Mouse (Mus musculus): ENCODE data around the gene Cfc1. TPM values are rescaled to one million over a fixed set of nuclear protein-coding genes. Genes with fewer than 3 reads are reported as not detected.

Cfc1 gene
- polyA plus RNA-seq, 1 experiment from 2014 or later: not detected

DNA sequence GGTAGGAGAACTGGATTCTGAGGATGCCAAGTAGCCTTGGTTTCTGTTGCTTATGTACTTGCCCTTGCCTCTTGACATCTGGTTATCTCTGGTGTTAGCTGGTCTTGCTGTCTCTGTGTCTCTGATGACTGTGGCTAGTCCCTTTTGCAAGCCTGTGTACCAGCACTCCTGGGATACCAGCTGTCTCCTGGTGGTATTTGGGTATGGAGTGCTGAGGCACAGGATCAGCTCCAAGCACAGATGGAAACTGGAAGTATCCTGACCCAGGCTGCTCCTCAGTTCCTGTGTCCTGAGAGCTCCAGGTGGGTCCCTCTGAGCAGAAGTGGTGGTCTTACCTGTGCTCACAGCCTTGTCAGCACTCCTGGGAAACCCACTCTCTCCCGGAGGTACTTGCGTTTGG is 32.7 kb downstream of the Cfc1 start:
- DNase-seq (ENCODE audit: low spot score) (no peak), ATAC-seq (no peak)
- Histone ChIP-seq H3K9me3 (ENCODE audit: low read length) (no peaks in the 10 kb centered on the region), H3K27ac (ENCODE audit: low read length) (no peak overlapping the region), H3K4me3 (ENCODE audit: low read depth, low read length) (no peak overlapping the region), H3K36me3 (ENCODE audit: insufficient read depth, low read length) (no peaks in the 10 kb centered on the region), H3K27me3 (replicated peaks; ENCODE audit: insufficient read depth, low read length) (no peaks in the 10 kb centered on the region), H3K4me1 (ENCODE audit: insufficient read depth, low read depth, low read length) (no peaks in the 10 kb centered on the region), H3K4me2 (replicated peaks; ENCODE audit: low read depth, low read length) (no peak overlapping the region), H3K9ac (replicated peaks; ENCODE audit: low read depth) (no peak overlapping the region)
- TF ChIP-seq CTCF (IDR thresholded peaks at IDR 0.05) (no peak), EP300 (IDR thresholded peaks at IDR 0.05) (no peak)
- WGBS: 93% methylated on average over 2 of the region's 2 CpGs

DNA sequence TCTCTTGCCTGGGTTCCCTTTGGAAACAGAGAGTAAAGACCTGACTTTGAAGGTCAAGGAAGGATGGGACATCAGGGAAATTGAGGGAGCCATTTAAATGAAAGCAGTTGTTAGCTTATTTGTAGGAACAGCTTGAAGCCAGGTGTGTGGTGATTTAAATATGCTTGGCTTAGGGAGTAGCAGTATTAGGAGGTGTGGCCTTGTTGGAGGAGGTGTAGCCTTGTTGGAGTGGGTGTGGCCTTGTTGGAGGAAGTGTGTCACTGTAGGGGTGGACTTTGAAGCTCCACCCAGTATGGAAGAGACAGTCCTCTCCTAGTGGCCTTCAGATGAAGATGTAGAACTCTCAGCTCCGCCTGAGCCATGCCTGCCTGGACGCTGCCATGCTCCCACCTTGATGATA is 34.4 kb downstream of the Cfc1 start:
- no peak overlapping the region for H3K4me3 ChIP-seq (ENCODE audit: low read depth, low read length)
- H3K9ac ChIP-seq (replicated peaks; ENCODE audit: low read depth): no peak overlapping the region
- no peaks in the 10 kb centered on the region for H3K4me1 ChIP-seq (ENCODE audit: insufficient read depth, low read depth, low read length)
- H3K9me3 ChIP-seq (ENCODE audit: low read length): no peaks in the 10 kb centered on the region
- H3K27me3 ChIP-seq (replicated peaks; ENCODE audit: insufficient read depth, low read length): no peaks in the 10 kb centered on the region
- WGBS: 90% methylated on average over 2 of the region's 2 CpGs
- H3K4me2 ChIP-seq (replicated peaks; ENCODE audit: low read depth, low read length): no peak overlapping the region
- ATAC-seq: no peak
- H3K36me3 ChIP-seq (ENCODE audit: insufficient read depth, low read length): no peaks in the 10 kb centered on the region
- no peak for DNase-seq (ENCODE audit: low spot score)
- TF ChIP-seq CTCF (IDR thresholded peaks at IDR 0.05): no peak
- no peak for TF ChIP-seq EP300 (IDR thresholded peaks at IDR 0.05)
- H3K27ac ChIP-seq (ENCODE audit: low read length): no peak overlapping the region

DNA sequence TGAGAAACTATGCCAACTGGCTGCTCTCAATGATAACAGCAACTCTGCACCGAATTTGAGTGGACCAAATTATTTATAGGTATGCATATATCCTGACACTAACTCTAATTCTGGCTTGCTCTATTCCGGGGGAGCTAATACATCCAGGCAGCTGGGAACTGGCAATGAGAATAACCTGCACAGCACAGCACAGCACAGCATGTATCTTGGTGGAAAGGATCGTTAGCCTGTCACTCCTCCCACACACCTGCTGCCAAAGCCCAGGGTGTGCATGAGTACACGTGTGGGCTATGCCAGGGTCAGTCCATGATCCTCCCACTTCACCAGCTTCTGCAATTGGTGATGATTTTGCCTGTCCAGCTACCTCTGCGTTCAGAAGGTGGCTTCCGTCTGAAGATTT is 36.0 kb downstream of the Cfc1 start:
- no peaks in the 10 kb centered on the region for H3K9me3 ChIP-seq (ENCODE audit: low read length)
- no peak overlapping the region for H3K4me2 ChIP-seq (replicated peaks; ENCODE audit: low read depth, low read length)
- no peaks in the 10 kb centered on the region for H3K4me1 ChIP-seq (ENCODE audit: insufficient read depth, low read depth, low read length)
- no peak for TF ChIP-seq EP300 (IDR thresholded peaks at IDR 0.05)
- TF ChIP-seq CTCF (IDR thresholded peaks at IDR 0.05): no peak
- H3K9ac ChIP-seq (replicated peaks; ENCODE audit: low read depth): no peak overlapping the region
- 77% methylated on average over 6 of the region's 6 CpGs for WGBS
- no peak for ATAC-seq
- H3K36me3 ChIP-seq (ENCODE audit: insufficient read depth, low read length): no peaks in the 10 kb centered on the region
- H3K4me3 ChIP-seq (ENCODE audit: low read depth, low read length): no peak overlapping the region
- H3K27me3 ChIP-seq (replicated peaks; ENCODE audit: insufficient read depth, low read length): no peaks in the 10 kb centered on the region
- H3K27ac ChIP-seq (ENCODE audit: low read length): no peak overlapping the region
- DNase-seq (ENCODE audit: low spot score): no peak

DNA sequence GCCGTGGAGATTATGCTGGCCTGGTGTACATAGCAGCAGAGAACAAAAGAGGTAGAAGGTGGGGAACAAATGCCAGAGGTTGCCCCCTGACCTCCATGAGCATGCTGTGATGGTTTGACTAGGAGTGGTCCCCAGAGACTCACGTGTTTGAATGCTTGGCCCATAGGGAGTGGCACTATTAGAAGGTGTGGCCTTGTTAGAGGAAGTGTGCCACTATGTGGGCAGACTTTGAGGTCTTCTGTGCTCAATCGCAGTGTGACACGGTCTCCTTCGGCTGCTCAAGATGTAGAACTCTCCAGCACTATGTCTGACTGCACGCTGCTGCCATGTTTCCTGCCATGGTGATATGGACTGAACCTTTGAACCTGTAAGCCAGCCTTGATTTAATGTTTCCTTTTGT is 37.8 kb downstream of the Cfc1 start:
- no peak overlapping the region for H3K4me3 ChIP-seq (ENCODE audit: low read depth, low read length)
- no peak for ATAC-seq

DNA sequence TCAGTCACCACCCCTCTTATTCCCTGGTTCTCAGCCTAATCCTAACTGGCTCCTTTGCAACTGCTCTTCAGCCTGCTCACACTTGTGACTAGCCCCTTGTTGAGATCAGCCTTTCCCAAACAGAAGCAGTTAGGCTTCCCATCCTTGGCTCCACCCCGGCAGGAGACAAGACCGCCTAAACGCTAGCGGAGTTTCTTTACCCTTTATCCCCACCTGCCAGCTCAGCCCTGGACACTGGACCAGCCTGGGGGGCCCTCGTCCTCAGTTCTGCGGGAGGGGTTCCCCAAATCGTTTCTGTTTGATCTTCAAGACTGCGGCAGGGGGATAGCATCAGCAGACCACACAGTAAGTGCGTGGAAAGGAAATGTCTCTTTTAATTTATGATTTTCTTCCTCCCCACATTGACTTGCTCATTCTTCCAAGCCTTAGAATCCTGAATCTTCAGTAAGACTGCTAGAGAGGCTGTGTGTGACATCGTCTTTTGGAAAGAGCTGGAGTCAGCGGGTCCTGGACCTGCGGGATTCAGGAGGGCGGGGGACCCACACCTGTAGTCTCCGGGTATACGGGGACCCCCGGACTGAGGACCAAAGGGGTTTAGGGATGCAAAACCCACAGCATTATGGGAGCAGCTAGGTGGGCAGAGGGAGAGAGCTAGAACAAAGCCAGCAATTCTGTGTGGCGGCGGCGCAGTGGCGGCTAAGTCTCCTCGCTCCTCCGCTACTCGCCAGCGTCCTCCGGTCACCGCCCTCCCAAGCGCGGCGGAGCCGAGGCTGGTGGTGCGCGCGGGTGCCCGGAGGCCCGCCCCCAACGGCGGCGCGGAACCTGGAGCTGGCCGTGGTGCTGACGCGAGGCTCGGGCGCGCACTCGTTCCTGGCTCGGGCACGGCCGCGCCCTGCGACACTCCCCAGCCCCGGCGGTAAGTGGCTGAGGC is 43.7 kb downstream of the Cfc1 start, which contains the start of gene Amer3:
Gene Amer3, plus strand, starts transcription at position 807 of the 931 bp plus-strand sequence.
- H3K9ac ChIP-seq (replicated peaks; ENCODE audit: low read depth): no peak within 1 kb of the TSS
- H3K4me1 ChIP-seq (ENCODE audit: insufficient read depth, low read depth, low read length): no peaks in the 10 kb centered on the region
- no peak within 1 kb of the TSS for H3K27ac ChIP-seq (ENCODE audit: low read length)
- under 1% methylated on average over 48 of the region's 53 CpGs for WGBS
- peak; percentile 80 for DNase-seq (ENCODE audit: low spot score)
- H3K4me3 ChIP-seq (ENCODE audit: low read depth, low read length): no peak within 1 kb of the TSS
- no peaks in the 10 kb centered on the region for H3K9me3 ChIP-seq (ENCODE audit: low read length)
- H3K27me3 ChIP-seq (replicated peaks; ENCODE audit: insufficient read depth, low read length): peaks cover 17% of the 10 kb centered on the region; the same call in 1 of the 2 replicates
- no peaks in the 10 kb centered on the region for H3K36me3 ChIP-seq (ENCODE audit: insufficient read depth, low read length)
- peak; percentile 93 for ATAC-seq
- peak within 1 kb of the TSS; percentile 34 for H3K4me2 ChIP-seq (replicated peaks; ENCODE audit: low read depth, low read length)
- no peak for TF ChIP-seq CTCF (IDR thresholded peaks at IDR 0.05)
- no peak for TF ChIP-seq EP300 (IDR thresholded peaks at IDR 0.05)

More for the DNA sequence above, 37.8 kb downstream of the Cfc1 start:
- 80% methylated on average over 6 of the region's 6 CpGs for WGBS
- no peak overlapping the region for H3K9ac ChIP-seq (replicated peaks; ENCODE audit: low read depth)
- DNase-seq (ENCODE audit: low spot score): no peak
- H3K4me2 ChIP-seq (replicated peaks; ENCODE audit: low read depth, low read length): no peak overlapping the region
- H3K27me3 ChIP-seq (replicated peaks; ENCODE audit: insufficient read depth, low read length): no peaks in the 10 kb centered on the region; the same call in 1 of the 2 replicates
- TF ChIP-seq CTCF (IDR thresholded peaks at IDR 0.05): no peak
- no peak for TF ChIP-seq EP300 (IDR thresholded peaks at IDR 0.05)
- no peaks in the 10 kb centered on the region for H3K36me3 ChIP-seq (ENCODE audit: insufficient read depth, low read length)
- no peak overlapping the region for H3K27ac ChIP-seq (ENCODE audit: low read length)
- H3K4me1 ChIP-seq (ENCODE audit: insufficient read depth, low read depth, low read length): no peaks in the 10 kb centered on the region
- no peaks in the 10 kb centered on the region for H3K9me3 ChIP-seq (ENCODE audit: low read length)

DNA sequence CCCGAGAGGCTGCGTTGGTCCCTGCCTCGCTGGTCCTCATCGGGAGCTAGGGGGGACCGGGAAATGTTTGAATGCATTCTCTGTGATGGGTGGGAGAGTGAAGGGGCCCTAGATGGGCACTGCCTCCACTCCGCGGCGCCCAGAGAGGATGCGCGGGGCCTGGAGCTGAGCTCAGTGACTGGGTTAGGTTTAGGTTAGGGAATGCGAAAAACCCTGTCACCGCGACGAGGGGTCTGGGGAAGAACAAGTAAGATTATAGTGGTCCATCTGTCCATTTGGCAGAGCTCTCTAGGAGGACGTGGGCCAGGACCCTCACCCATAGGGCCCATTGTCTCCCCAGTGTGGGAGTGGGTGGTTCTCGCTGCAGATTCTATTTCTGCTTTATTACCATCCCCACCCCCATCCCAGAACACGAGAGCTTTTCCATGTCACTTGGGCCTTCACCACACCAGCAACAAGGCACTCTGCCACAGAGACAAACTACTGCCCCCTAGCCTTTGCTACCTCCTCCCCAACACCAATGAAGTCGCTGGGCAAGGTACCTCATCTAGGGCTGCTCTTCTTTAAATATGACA is 44.4 kb downstream of the Cfc1 start:
- no peaks in the 10 kb centered on the region for H3K36me3 ChIP-seq (ENCODE audit: insufficient read depth, low read length)
- DNase-seq (ENCODE audit: low spot score) (no peak), ATAC-seq (no peak)
- 4% methylated on average over 18 of the region's 18 CpGs for WGBS
- no peak overlapping the region for H3K27ac ChIP-seq (ENCODE audit: low read length)
- H3K9me3 ChIP-seq (ENCODE audit: low read length): no peaks in the 10 kb centered on the region
- no peak overlapping the region for H3K4me3 ChIP-seq (ENCODE audit: low read depth, low read length)
- TF ChIP-seq EP300 (IDR thresholded peaks at IDR 0.05) (no peak), CTCF (IDR thresholded peaks at IDR 0.05) (no peak)
- H3K9ac ChIP-seq (replicated peaks; ENCODE audit: low read depth): no peak overlapping the region
- H3K27me3 ChIP-seq (replicated peaks; ENCODE audit: insufficient read depth, low read length): peaks cover 17% of the 10 kb centered on the region; the same call in 1 of the 2 replicates
- H3K4me2 ChIP-seq (replicated peaks; ENCODE audit: low read depth, low read length): peak overlapping the region; percentile 34
- H3K4me1 ChIP-seq (ENCODE audit: insufficient read depth, low read depth, low read length): no peaks in the 10 kb centered on the region
